Mouse (Mus musculus): ENCODE measurements around the gene 9530053A07Rik.

9530053A07Rik gene

GRCm38 (mm10) chr7:28179228-28179627 is 50.0 kb downstream of the 9530053A07Rik start, which contains the start of gene Dyrk1b:
Gene Dyrk1b (plus strand): TSS chr7:28179469.
- peak; percentile 99 for DNase-seq

GRCm38 (mm10) chr7:28179741-28180377 is 50.6 kb downstream of the 9530053A07Rik start:
- peak; percentile 97 for DNase-seq

GRCm38 (mm10) chr7:28180890-28181289 is 51.6 kb downstream of the 9530053A07Rik start:
- DNase-seq = no peak

GRCm38 (mm10) chr7:28181376-28181775 is 52.1 kb downstream of the 9530053A07Rik start:
- DNase-seq = no peak

DNA sequence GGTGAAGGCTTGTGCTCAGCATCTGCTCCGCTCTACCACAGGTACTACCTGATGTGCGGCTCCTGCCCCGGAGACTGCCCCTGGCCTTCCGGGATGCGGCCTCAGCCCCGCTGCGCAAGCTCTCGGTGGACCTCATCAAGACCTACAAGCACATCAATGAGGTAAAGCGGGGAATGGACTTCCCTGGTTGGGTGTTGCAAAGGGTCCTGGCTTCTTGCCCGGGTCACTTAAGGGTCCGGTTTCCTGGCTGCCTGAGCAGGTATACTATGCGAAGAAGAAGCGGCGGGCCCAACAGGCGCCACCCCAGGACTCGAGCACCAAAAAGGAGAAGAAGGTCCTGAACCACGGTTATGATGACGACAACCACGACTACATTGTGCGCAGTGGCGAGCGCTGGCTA is 53.1 kb downstream of the 9530053A07Rik start:
- DNase-seq = peak; percentile 26

GRCm38 (mm10) chr7:28185884-28186283 is 56.6 kb downstream of the 9530053A07Rik start:
- DNase-seq = no peak

- DNase-seq = no peak
Observed at GRCm38 (mm10) chr7:28186631-28187030, 57.4 kb downstream of the 9530053A07Rik start.

DNA sequence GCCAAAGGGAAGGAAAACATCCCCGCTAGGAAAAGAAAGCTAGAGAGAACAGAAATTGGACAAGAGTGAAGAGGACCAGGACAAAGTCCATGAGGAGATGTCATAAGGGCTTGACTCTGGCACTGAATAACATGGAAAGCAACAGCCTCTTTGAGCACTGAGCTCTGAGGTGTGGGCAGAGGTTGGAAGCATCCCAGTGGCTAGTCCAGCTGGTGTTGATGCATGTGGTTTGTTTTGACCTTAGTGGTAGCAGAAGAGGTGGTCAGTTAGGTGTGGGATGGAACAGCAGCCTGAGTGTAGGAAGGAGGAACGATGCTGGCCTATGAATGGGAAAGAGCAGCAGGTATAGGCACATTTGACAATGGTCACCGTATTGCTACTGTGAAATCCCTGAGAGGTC is 62.2 kb downstream of the 9530053A07Rik start:
- no peak for DNase-seq

GRCm38 (mm10) chr7:28191903-28192302 is 62.6 kb downstream of the 9530053A07Rik start:
- DNase-seq = no peak

- no peak for DNase-seq
Observed at GRCm38 (mm10) chr7:28195414-28196098, 66.3 kb downstream of the 9530053A07Rik start.

GRCm38 (mm10) chr7:28196528-28196927 is 67.3 kb downstream of the 9530053A07Rik start:
- no peak for DNase-seq

GRCm38 (mm10) chr7:28199054-28199453 is 69.8 kb downstream of the 9530053A07Rik start:
- DNase-seq = no peak

DNA sequence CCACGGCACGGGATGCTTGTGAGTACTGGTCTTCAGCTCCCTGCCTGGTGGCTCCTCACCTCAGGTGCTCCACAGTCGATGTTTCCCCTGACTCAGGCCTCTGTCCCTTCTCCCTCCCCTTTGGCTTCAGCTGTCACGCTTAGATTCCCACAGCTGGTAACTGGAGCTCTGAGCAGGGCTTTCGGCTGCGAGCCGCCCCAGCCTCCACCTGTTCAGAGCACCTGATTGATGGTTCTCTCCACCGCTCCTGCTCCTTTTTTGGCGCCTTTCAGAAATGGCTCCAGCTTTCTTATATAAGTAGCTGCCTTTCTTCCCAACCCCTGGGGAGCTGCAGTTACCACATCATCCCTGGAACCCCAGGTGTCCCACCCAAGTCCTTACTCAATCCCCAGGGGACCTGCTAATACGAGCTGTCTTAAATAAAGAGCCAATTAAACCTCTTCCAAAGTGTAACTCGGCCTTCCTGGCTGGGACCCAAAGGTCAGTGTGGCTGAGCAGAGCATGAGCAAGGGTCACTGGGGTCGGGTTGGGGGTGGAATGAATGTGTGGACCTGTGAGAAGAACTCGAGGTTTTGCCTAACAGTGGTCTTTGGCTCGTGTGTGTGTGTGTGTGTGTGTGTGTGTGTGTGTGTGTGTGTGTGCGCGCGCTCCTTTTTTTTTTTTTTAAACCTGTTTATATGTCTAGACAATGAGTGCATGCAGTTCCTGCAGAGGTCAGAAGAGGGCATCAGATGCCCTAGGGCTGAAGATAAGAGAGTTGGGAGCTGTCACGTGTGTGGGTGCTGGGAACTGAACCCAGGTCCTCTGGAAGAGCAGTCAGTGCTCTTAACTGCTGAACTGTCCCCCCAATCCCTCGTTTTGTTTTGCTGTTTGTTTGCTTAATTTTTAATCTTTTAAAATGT is 74.2 kb downstream of the 9530053A07Rik start:
- no peak for DNase-seq

GRCm38 (mm10) chr7:28206044-28206600 is 76.9 kb downstream of the 9530053A07Rik start:
- peak; percentile 22 for DNase-seq

- DNase-seq = no peak
Observed at GRCm38 (mm10) chr7:28208396-28208987, 79.2 kb downstream of the 9530053A07Rik start.

- DNase-seq = peak; percentile 83
Observed at GRCm38 (mm10) chr7:28208988-28209508, 79.8 kb downstream of the 9530053A07Rik start.

DNA sequence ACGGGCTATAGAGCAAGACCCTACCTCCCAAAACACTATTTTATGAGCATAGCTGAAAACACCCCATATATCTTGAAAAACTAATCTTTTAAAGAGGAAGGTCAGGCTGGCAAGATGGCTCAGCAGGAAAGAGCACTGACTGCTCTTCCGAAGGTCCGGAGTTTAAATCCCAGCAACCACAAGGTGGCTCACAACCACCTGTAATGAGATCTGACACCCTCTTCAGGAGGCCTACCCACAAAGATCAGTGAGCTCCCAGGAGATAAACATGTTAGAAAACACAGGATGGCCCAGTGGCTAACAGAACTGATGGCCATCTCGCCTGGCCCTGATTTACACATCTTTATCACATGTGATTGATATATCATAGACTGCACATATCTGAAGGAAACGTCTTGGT is 81.5 kb downstream of the 9530053A07Rik start:
- DNase-seq = no peak

DNA sequence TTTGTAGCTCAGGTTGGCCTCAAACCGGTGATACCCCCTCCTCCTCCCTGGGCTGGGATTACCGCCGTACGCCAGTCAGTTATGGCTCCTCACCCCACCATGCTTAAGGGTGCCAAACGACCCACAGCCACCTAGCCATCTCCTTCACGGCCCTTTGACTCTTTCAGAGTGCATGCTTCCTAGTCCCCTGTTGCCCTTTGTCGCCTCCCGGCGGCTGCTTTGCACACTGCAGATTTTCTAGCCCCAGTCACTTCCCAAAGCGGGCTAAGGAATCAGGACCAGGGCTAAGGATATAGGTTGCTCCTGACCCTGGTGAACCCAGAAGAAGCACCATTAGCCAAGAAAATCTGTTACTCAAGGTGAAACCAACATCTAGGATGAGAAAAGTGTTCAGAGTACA is 84.9 kb downstream of the 9530053A07Rik start:
- peak; percentile 69 for DNase-seq

Data from lung, postnatal 36 days (tissue).